Mouse (Mus musculus): Measurements from ENCODE around the gene Tceal8.

Gene Tceal8

DNA sequence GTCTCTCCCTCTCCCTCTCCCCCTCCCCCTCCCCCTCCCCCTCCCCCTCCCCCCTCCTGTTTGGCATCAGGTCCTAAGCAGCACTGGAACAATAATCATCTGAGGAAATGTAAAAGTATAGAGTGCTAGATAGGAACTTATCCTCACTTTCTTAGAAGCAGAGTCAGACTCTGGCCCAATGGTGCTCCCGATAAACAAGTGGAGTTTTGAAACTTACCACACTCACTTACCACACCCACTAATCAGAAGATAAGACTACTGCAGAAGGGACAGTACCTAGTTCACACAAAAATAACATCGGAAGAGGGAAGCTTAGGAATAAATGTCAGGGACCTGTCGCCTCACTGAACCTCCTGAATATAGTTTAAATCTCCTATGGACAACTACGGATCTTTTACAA is 36.6 kb downstream of the Tceal8 start:
- no peak for ATAC-seq (ENCODE audit: insufficient number of reproducible peaks, low FRiP score, low TSS enrichment)

DNA sequence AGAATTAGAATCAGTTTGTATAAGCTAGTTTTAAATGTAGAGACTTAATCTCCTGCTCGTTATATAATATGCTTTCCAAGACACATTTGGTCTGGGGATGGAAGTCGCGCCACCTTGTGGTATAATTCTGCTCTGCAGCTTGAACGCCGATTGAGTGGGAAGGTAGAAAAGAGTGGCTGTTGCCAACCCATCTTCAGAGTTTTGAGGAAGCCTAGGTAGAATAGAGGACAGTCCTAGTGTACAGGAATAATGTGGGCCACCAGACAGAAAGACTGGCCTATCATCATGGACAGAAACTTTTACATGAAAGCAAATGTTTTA is 44.4 kb downstream of the Tceal8 start:
- ATAC-seq (ENCODE audit: insufficient number of reproducible peaks, low FRiP score, low TSS enrichment): no peak

DNA sequence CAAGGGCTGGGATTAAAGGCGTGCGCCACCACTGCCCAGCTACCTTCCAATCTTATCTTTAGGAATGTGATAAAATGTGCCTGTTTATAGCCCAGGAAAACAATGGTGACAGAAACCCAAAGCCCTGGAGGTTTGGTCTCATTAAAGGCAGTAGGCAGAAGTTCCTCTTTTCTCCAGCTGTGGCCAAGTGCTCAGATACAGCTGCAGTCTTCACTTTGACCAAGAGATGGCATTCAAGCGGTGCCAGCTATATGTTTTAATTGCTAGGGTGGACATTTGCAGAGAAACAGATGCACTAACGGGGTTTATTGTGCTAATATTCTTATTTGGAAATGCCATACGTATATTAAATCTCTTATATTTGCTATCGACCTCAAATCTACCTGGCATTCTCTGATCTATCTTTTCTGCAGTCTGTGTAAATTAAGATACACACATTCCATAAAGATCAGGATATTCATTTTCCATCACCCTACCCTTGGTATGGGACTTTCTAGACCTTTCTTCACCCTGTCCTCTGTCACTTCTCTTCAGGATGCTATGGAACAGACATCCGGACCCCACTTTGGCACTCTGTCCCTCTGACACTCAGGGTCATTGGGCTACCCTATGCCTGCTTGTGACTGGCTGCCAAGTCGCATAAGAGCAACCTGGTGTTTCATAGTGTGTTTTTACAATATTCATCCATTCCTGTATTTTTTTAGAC is 45.0 kb downstream of the Tceal8 start:
- no peak for ATAC-seq (ENCODE audit: insufficient number of reproducible peaks, low FRiP score, low TSS enrichment)

All from cerebellum, adult (tissue).